8 mouse cellular contexts compared by ENCODE assay signal in genomic region chr8:119603771-119604170, GRCm38 (mm10). TPM values are rescaled to one million over a fixed set of nuclear protein-coding genes. Genes with fewer than 3 reads are reported as not detected.
A peak's percentile ranks its signal among the peaks of the same experiment; 100 is the strongest.
DNase-seq lines count a peak whose midpoint lies in the region; ATAC-seq and TF ChIP-seq lines count a peak whose summit lies in the region.
"Had no signal": no experiment of that assay in that cellular context is flagged by ENCODE, and none has a peak within 500 bp of the region (broad histone marks: within the 10 kb centered on the region; RNA-seq: fewer than 3 reads in every experiment).

No protein-coding gene starts in this region.

- H3K27ac ChIP-seq in lung, postnatal 0 days (ENCODE audit: low read length): no peak overlapping the region
- no peak overlapping the region for H3K27ac ChIP-seq in forebrain, embryonic 15.5 days (replicated peaks)
- H3K27ac ChIP-seq in liver, embryonic 12.5 days: peak overlapping the region; percentile 75; the same call in 1 of the 2 replicates
- H3K27ac ChIP-seq in stomach, embryonic 16.5 days (ENCODE audit: low read length): no peak overlapping the region

- no peak overlapping the region for H3K4me3 ChIP-seq in lung, postnatal 0 days (ENCODE audit: low read depth, low read length)
- peak overlapping the region; percentile 92 for H3K4me3 ChIP-seq in forebrain, embryonic 15.5 days
- H3K4me3 ChIP-seq in liver, embryonic 12.5 days: peak overlapping the region; percentile 73
- H3K4me3 ChIP-seq in stomach, embryonic 16.5 days (replicated peaks; ENCODE audit: low read length): no peak overlapping the region

- no peak overlapping the region for H3K4me2 ChIP-seq in lung, postnatal 0 days (replicated peaks; ENCODE audit: low read depth, low read length)
- peak overlapping the region; percentile 85 for H3K4me2 ChIP-seq in forebrain, embryonic 15.5 days (replicated peaks)
- H3K4me2 ChIP-seq in liver, embryonic 12.5 days: peak overlapping the region; percentile 81
- H3K4me2 ChIP-seq in stomach, embryonic 16.5 days (ENCODE audit: low read depth, low read length): peak overlapping the region; percentile 86

- no peak for ATAC-seq in lung, postnatal 0 days
- ATAC-seq in forebrain, embryonic 15.5 days (replicated peaks): no peak
- ATAC-seq in liver, embryonic 12.5 days: no peak
- no peak for ATAC-seq in stomach, embryonic 16.5 days (ENCODE audit: insufficient read depth, low FRiP score)
- ATAC-seq in monocyte, adult 5-6 weeks (replicated peaks; ENCODE audit: insufficient number of reproducible peaks, low FRiP score, low TSS enrichment, poor library complexity, severe bottlenecking): no peak
- ATAC-seq: activated CD4-positive, CD25-positive, alpha-beta regulatory T cell, adult 4 months had no signal

- no peaks in the 10 kb centered on the region for H3K9me3 ChIP-seq in lung, postnatal 0 days (ENCODE audit: low read length)
- H3K9me3 ChIP-seq in forebrain, embryonic 15.5 days: no peaks in the 10 kb centered on the region
- H3K9me3 ChIP-seq in liver, embryonic 12.5 days (replicated peaks): peaks cover 2% of the 10 kb centered on the region
- H3K9me3 ChIP-seq in stomach, embryonic 16.5 days (replicated peaks; ENCODE audit: control insufficient read depth, low read length): no peaks in the 10 kb centered on the region

- no peak for TF ChIP-seq EP300 in lung, postnatal 0 days (IDR thresholded peaks at IDR 0.05)

- no peak for DNase-seq in lung, postnatal 0 days (ENCODE audit: low spot score)
- no peak for DNase-seq in lung, postnatal 25 days (ENCODE audit: low spot score)
- no peak for DNase-seq in Muller cell, postnatal 12 days (ENCODE audit: inconsistent ontology term)

- peak overlapping the region; percentile 70; the same call in 1 of the 2 replicates for H3K9ac ChIP-seq in lung, postnatal 0 days (replicated peaks; ENCODE audit: low read depth)
- H3K9ac ChIP-seq in forebrain, embryonic 15.5 days (replicated peaks): peak overlapping the region; percentile 74
- H3K9ac ChIP-seq in liver, embryonic 12.5 days: peak overlapping the region; percentile 78
- peak overlapping the region; percentile 92 for H3K9ac ChIP-seq in stomach, embryonic 16.5 days (ENCODE audit: low read length)

- peaks cover 6% of the 10 kb centered on the region; the same call in 1 of the 2 replicates for H3K4me1 ChIP-seq in lung, postnatal 0 days (ENCODE audit: insufficient read depth, low read depth, low read length)
- peaks cover 15% of the 10 kb centered on the region for H3K4me1 ChIP-seq in forebrain, embryonic 15.5 days
- H3K4me1 ChIP-seq in liver, embryonic 12.5 days: peaks cover 14% of the 10 kb centered on the region
- H3K4me1 ChIP-seq in stomach, embryonic 16.5 days (ENCODE audit: control insufficient read depth, insufficient read depth, low read length): peaks cover 10% of the 10 kb centered on the region

- H3K27me3 ChIP-seq in lung, postnatal 0 days (replicated peaks; ENCODE audit: insufficient read depth, low read length): no peaks in the 10 kb centered on the region
- no peaks in the 10 kb centered on the region for H3K27me3 ChIP-seq in forebrain, embryonic 15.5 days
- no peaks in the 10 kb centered on the region for H3K27me3 ChIP-seq in liver, embryonic 12.5 days (replicated peaks)
- H3K27me3 ChIP-seq in stomach, embryonic 16.5 days (ENCODE audit: control insufficient read depth, insufficient read depth, low read length): no peaks in the 10 kb centered on the region

- 93% methylated on average over 4 of the region's 4 CpGs for WGBS in lung, postnatal 0 days
- 88% methylated on average over 4 of the region's 4 CpGs for WGBS in forebrain, embryonic 15.5 days
- WGBS in liver, embryonic 12.5 days (ENCODE audit: insufficient replicate concordance): 82% methylated on average over 4 of the region's 4 CpGs
- WGBS in stomach, embryonic 16.5 days: 90% methylated on average over 4 of the region's 4 CpGs

- TF ChIP-seq CTCF in lung, postnatal 0 days (IDR thresholded peaks at IDR 0.05): no peak

- H3K36me3 ChIP-seq in lung, postnatal 0 days (ENCODE audit: insufficient read depth, low read length): peaks cover 23% of the 10 kb centered on the region
- peaks cover 34% of the 10 kb centered on the region for H3K36me3 ChIP-seq in forebrain, embryonic 15.5 days
- peaks cover 46% of the 10 kb centered on the region for H3K36me3 ChIP-seq in liver, embryonic 12.5 days
- peaks cover 21% of the 10 kb centered on the region for H3K36me3 ChIP-seq in stomach, embryonic 16.5 days (ENCODE audit: control insufficient read depth, insufficient read depth, low read length)

RNA-seq across cellular contexts. Expression of gene Taf1c, which starts 1.3 kb away (rescaled TPM):
- polyA plus RNA-seq in lung, postnatal 0 days (2015; fragmentation: Nextera tagmentation; extraction: Ambion mirVana): 5.6 and 5.7 TPM in 2 replicates
- polyA plus RNA-seq in forebrain, embryonic 15.5 days (2015; fragmentation: Nextera tagmentation; extraction: Ambion mirVana): 17.6 and 18.8 TPM in 2 replicates
- 10.2 and 10.7 TPM in 2 replicates for polyA plus RNA-seq in liver, embryonic 12.5 days (2016; fragmentation: Nextera tagmentation; extraction: Ambion mirVana)
- 11.0 and 11.3 TPM in 2 replicates for polyA plus RNA-seq in stomach, embryonic 16.5 days (2015; fragmentation: Nextera tagmentation; extraction: Ambion mirVana)
- 4.6 to 8.2 TPM (median 6.0 TPM) in 3 replicates for total RNA-seq in monocyte, adult 5-6 weeks (2017)

RNA-seq across cellular contexts. Expression of gene Adad2, which starts 8.8 kb away (rescaled TPM):
- polyA plus RNA-seq in lung, postnatal 0 days (2015; fragmentation: Nextera tagmentation; extraction: Ambion mirVana): not detected in 2 replicates
- not detected in 2 replicates for polyA plus RNA-seq in forebrain, embryonic 15.5 days (2015; fragmentation: Nextera tagmentation; extraction: Ambion mirVana)
- 0.08 TPM in 1 of 2 replicates, not detected in the other for polyA plus RNA-seq in liver, embryonic 12.5 days (2016; fragmentation: Nextera tagmentation; extraction: Ambion mirVana)
- polyA plus RNA-seq in stomach, embryonic 16.5 days (2015; fragmentation: Nextera tagmentation; extraction: Ambion mirVana): 0.06 TPM in 1 of 2 replicates, not detected in the other
- not detected in 3 replicates for total RNA-seq in monocyte, adult 5-6 weeks (2017)
- polyA plus RNA-seq: activated CD4-positive, CD25-positive, alpha-beta regulatory T cell, adult 4 months had no signal

RNA-seq across cellular contexts. Expression of gene Dnaaf1, which starts 28.7 kb away (rescaled TPM):
- 2.9 and 4.0 TPM in 2 replicates for polyA plus RNA-seq in lung, postnatal 0 days (2015; fragmentation: Nextera tagmentation; extraction: Ambion mirVana)
- polyA plus RNA-seq in forebrain, embryonic 15.5 days (2015; fragmentation: Nextera tagmentation; extraction: Ambion mirVana): 0.15 and 0.51 TPM in 2 replicates
- 0.11 and 0.13 TPM in 2 replicates for polyA plus RNA-seq in liver, embryonic 12.5 days (2016; fragmentation: Nextera tagmentation; extraction: Ambion mirVana)
- 0.30 and 0.66 TPM in 2 replicates for polyA plus RNA-seq in stomach, embryonic 16.5 days (2015; fragmentation: Nextera tagmentation; extraction: Ambion mirVana)
- 1.3 TPM in 1 of 3 replicates, not detected in the others for total RNA-seq in monocyte, adult 5-6 weeks (2017)
- polyA plus RNA-seq: activated CD4-positive, CD25-positive, alpha-beta regulatory T cell, adult 4 months had no signal

RNA-seq across cellular contexts. Expression of gene Hsdl1, which starts 28.8 kb away (rescaled TPM):
- 26.0 and 27.0 TPM in 2 replicates for polyA plus RNA-seq in lung, postnatal 0 days (2015; fragmentation: Nextera tagmentation; extraction: Ambion mirVana)
- 156 and 161 TPM in 2 replicates for polyA plus RNA-seq in forebrain, embryonic 15.5 days (2015; fragmentation: Nextera tagmentation; extraction: Ambion mirVana)
- polyA plus RNA-seq in liver, embryonic 12.5 days (2016; fragmentation: Nextera tagmentation; extraction: Ambion mirVana): 25.0 and 25.5 TPM in 2 replicates
- polyA plus RNA-seq in stomach, embryonic 16.5 days (2015; fragmentation: Nextera tagmentation; extraction: Ambion mirVana): 31.0 and 39.2 TPM in 2 replicates
- total RNA-seq in monocyte, adult 5-6 weeks (2017): 25.5 to 34.2 TPM (median 27.4 TPM) in 3 replicates

RNA-seq across cellular contexts. Expression of gene Kcng4, which starts 31.7 kb away (rescaled TPM):
- 0.07 and 0.08 TPM in 2 replicates for polyA plus RNA-seq in lung, postnatal 0 days (2015; fragmentation: Nextera tagmentation; extraction: Ambion mirVana)
- polyA plus RNA-seq in forebrain, embryonic 15.5 days (2015; fragmentation: Nextera tagmentation; extraction: Ambion mirVana): 0.09 and 0.28 TPM in 2 replicates
- not detected in 2 replicates for polyA plus RNA-seq in liver, embryonic 12.5 days (2016; fragmentation: Nextera tagmentation; extraction: Ambion mirVana)
- polyA plus RNA-seq in stomach, embryonic 16.5 days (2015; fragmentation: Nextera tagmentation; extraction: Ambion mirVana): 0.10 and 0.18 TPM in 2 replicates
- total RNA-seq in monocyte, adult 5-6 weeks (2017): not detected in 3 replicates
- polyA plus RNA-seq: activated CD4-positive, CD25-positive, alpha-beta regulatory T cell, adult 4 months had no signal

Comparison
In these comparisons a context has a peak if more than half of its experiments do, and no peak if none do; other contexts are left out.
1. H3K4me3 ChIP-seq: peak in forebrain, embryonic 15.5 days (single experiment) and liver, embryonic 12.5 days (single experiment); none in lung, postnatal 0 days (single experiment) and stomach, embryonic 16.5 days (single experiment).
2. Peak in every context shown above with its lines, with median percentiles within 50 percentile points of each other: H3K9ac ChIP-seq.